ENCODE assay signal across 10 mouse cellular contexts in the genomic region with DNA sequence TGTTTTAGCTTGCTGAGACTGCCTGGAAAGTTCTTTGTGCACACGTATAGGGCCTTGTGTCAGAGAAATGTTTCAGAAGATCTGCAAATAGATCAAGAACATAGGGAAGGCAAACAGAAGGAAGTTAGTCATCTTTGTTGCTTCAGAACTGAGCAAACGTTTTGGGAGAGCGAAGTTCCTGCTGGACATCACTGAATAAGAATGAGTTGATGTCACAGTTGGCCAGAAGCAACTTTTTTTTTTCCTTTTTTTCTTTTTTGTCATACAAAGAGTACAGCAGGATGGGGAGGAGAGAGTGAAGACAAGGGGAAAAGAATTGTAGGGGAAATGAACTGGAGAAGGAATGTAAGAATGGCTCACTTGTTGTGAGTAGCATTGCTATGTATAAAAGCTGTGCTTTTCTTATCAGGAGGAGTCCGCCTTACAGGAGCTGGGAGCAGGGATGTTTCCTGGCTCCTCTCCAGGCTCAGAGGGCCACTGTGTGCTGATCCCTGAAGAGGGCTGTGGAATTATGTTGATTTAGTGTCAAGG. TPM values are rescaled to one million over a fixed set of nuclear protein-coding genes. Genes with fewer than 3 reads are reported as not detected.
DNase-seq lines count a peak whose midpoint lies in the region; ATAC-seq and TF ChIP-seq lines count a peak whose summit lies in the region.
"Had no signal": no experiment of that assay in that cellular context is flagged by ENCODE, and none has a peak within 500 bp of the region (broad histone marks: within the 10 kb centered on the region; RNA-seq: fewer than 3 reads in every experiment).

No protein-coding gene starts in this region.

- H3K4me1 ChIP-seq in hindbrain, postnatal 0 days (ENCODE audit: insufficient read depth, low read length): 0 out of 2 replicates have a peak, but pooled peaks cover 3% of the 10 kb centered on the region
- H3K4me1 ChIP-seq in hindbrain, embryonic 11.5 days (replicated peaks; ENCODE audit: control insufficient read depth, insufficient read depth, low read length): no peaks in the 10 kb centered on the region
- peaks cover 26% of the 10 kb centered on the region for H3K4me1 ChIP-seq in heart, embryonic 16.5 days (ENCODE audit: control insufficient read depth, insufficient read depth, low read length)
- H3K4me1 ChIP-seq: forebrain, embryonic 12.5 days; midbrain, embryonic 12.5 days had no signal

- H3K36me3 ChIP-seq in hindbrain, postnatal 0 days (ENCODE audit: insufficient read depth, low read length): no peaks in the 10 kb centered on the region
- no peaks in the 10 kb centered on the region for H3K36me3 ChIP-seq in hindbrain, embryonic 11.5 days (ENCODE audit: control insufficient read depth, insufficient read depth, low read length)
- no peaks in the 10 kb centered on the region for H3K36me3 ChIP-seq in heart, embryonic 16.5 days (ENCODE audit: control insufficient read depth, insufficient read depth)
- H3K36me3 ChIP-seq in myocyte (ENCODE audit: control insufficient read depth, insufficient read depth): no peaks in the 10 kb centered on the region
- H3K36me3 ChIP-seq: forebrain, embryonic 12.5 days; midbrain, embryonic 12.5 days had no signal

- H3K9ac ChIP-seq in hindbrain, postnatal 0 days (replicated peaks; ENCODE audit: low read length): no peak overlapping the region
- no peak overlapping the region for H3K9ac ChIP-seq in hindbrain, embryonic 11.5 days (ENCODE audit: low read depth, low read length)
- H3K9ac ChIP-seq in heart, embryonic 16.5 days (ENCODE audit: low read length): no peak overlapping the region
- H3K9ac ChIP-seq: forebrain, embryonic 12.5 days; midbrain, embryonic 12.5 days had no signal

- TF ChIP-seq POLR2A in myocyte (IDR thresholded peaks at IDR 0.05; ENCODE audit: insufficient read length, low read depth): no peak

- no peaks in the 10 kb centered on the region for H3K79me2 ChIP-seq in myocyte (ENCODE audit: control insufficient read depth, insufficient read depth)

- no peak overlapping the region for H3ac ChIP-seq in myocyte (ENCODE audit: control insufficient read depth, insufficient read length)

- no peak overlapping the region for H3K27ac ChIP-seq in hindbrain, postnatal 0 days
- H3K27ac ChIP-seq in hindbrain, embryonic 11.5 days (ENCODE audit: low read depth, low read length): no peak overlapping the region
- peak overlapping the region; percentile 66 for H3K27ac ChIP-seq in heart, embryonic 16.5 days (ENCODE audit: low read length)
- H3K27ac ChIP-seq: forebrain, embryonic 12.5 days; midbrain, embryonic 12.5 days had no signal

- 45% methylated on average over 4 of the region's 4 CpGs for WGBS in hindbrain, postnatal 0 days
- WGBS in hindbrain, embryonic 11.5 days: 75% methylated on average over 4 of the region's 4 CpGs
- 20% methylated on average over 4 of the region's 4 CpGs for WGBS in heart, embryonic 16.5 days

- DNase-seq in hindbrain, postnatal 0 days (ENCODE audit: low spot score): no peak
- DNase-seq in hindbrain, embryonic 11.5 days (ENCODE audit: low spot score): no peak
- DNase-seq in adipocyte (ENCODE audit: low spot score): peak; percentile 63
- no peak for DNase-seq in embryo, embryonic 9.5 days (ENCODE audit: extremely low spot score)
- no peak for DNase-seq in retina, postnatal 1 day

- no peak overlapping the region for H3K4me3 ChIP-seq in hindbrain, postnatal 0 days (ENCODE audit: low read length)
- no peak overlapping the region for H3K4me3 ChIP-seq in hindbrain, embryonic 11.5 days (ENCODE audit: low read depth, low read length)
- no peak overlapping the region for H3K4me3 ChIP-seq in heart, embryonic 16.5 days (ENCODE audit: low read length)
- no peak overlapping the region for H3K4me3 ChIP-seq in myocyte
- H3K4me3 ChIP-seq: forebrain, embryonic 12.5 days; midbrain, embryonic 12.5 days had no signal

- H3K27me3 ChIP-seq in hindbrain, postnatal 0 days (ENCODE audit: insufficient read depth, low read length): no peaks in the 10 kb centered on the region
- H3K27me3 ChIP-seq in hindbrain, embryonic 11.5 days (ENCODE audit: control insufficient read depth, insufficient read depth, low read length): no peaks in the 10 kb centered on the region
- H3K27me3 ChIP-seq in heart, embryonic 16.5 days (ENCODE audit: control insufficient read depth, insufficient read depth, low read length): no peaks in the 10 kb centered on the region
- no peaks in the 10 kb centered on the region for H3K27me3 ChIP-seq in myocyte (ENCODE audit: control insufficient read depth, insufficient read depth, insufficient read length)
- H3K27me3 ChIP-seq: forebrain, embryonic 12.5 days; midbrain, embryonic 12.5 days had no signal

- peak; percentile 62; the same call in 1 of the 2 replicates for ATAC-seq in hindbrain, postnatal 0 days
- no peak for ATAC-seq in hindbrain, embryonic 11.5 days (ENCODE audit: low FRiP score)
- ATAC-seq in heart, embryonic 16.5 days (replicated peaks; ENCODE audit: extremely low read depth, insufficient read depth, low FRiP score): peak; percentile 86
- no peak for ATAC-seq in megakaryocyte, adult 5-6 weeks (ENCODE audit: poor library complexity, severe bottlenecking)

- H3K4me2 ChIP-seq in hindbrain, postnatal 0 days (ENCODE audit: low read depth, low read length): no peak overlapping the region
- no peak overlapping the region for H3K4me2 ChIP-seq in hindbrain, embryonic 11.5 days (replicated peaks; ENCODE audit: low read depth, low read length)
- H3K4me2 ChIP-seq in heart, embryonic 16.5 days (ENCODE audit: low read depth, low read length): peak overlapping the region; percentile 42
- peak overlapping the region; percentile 44 for H3K4me2 ChIP-seq in myocyte (ENCODE audit: low read depth)
- H3K4me2 ChIP-seq: forebrain, embryonic 12.5 days; midbrain, embryonic 12.5 days had no signal

- no peaks in the 10 kb centered on the region for H3K9me3 ChIP-seq in hindbrain, postnatal 0 days (ENCODE audit: low read length)
- no peaks in the 10 kb centered on the region for H3K9me3 ChIP-seq in hindbrain, embryonic 11.5 days (ENCODE audit: control insufficient read depth, low read length)
- no peaks in the 10 kb centered on the region for H3K9me3 ChIP-seq in heart, embryonic 16.5 days (replicated peaks; ENCODE audit: control insufficient read depth, low read length)
- H3K9me3 ChIP-seq: forebrain, embryonic 12.5 days; midbrain, embryonic 12.5 days had no signal

- TF ChIP-seq CTCF in hindbrain, postnatal 0 days (IDR thresholded peaks at IDR 0.05; ENCODE audit: low read depth): no peak

TF ChIP-seq in myocyte, 11 proteins besides CTCF, POLR2A, EP300 and RAD21:
- TF ChIP-seq SRF (IDR thresholded peaks at IDR 0.05; ENCODE audit: control insufficient read depth, insufficient read length, low read depth) (no peak), TCF3 (IDR thresholded peaks at IDR 0.05; ENCODE audit: insufficient read length, low read depth) (no peak), USF1 (IDR thresholded peaks at IDR 0.05; ENCODE audit: low read depth) (no peak), MAX (IDR thresholded peaks at IDR 0.05; ENCODE audit: low read depth) (no peak), E2F4 (IDR thresholded peaks at IDR 0.05; ENCODE audit: insufficient read depth) (no peak), TCF12 (IDR thresholded peaks at IDR 0.05; ENCODE audit: insufficient read depth, poor library complexity, severe bottlenecking) (no peak), MYOG (IDR thresholded peaks at IDR 0.05; ENCODE audit: control insufficient read depth in 1 of 3, insufficient read depth in 1 of 3, insufficient read length in 2 of 3, low read depth in 2 of 3) (no peak)

RNA-seq across cellular contexts. Expression of a gene that starts 31.6 kb away (rescaled TPM):
- 52.5 and 71.4 TPM in 2 replicates for total RNA-seq in hindbrain, postnatal 0 days (2014; rRNA removed)
- 39.5 and 41.1 TPM in 2 replicates for polyA plus RNA-seq in hindbrain, postnatal 0 days (2015; fragmentation: Nextera tagmentation; extraction: Ambion mirVana)
- 33.2 and 37.4 TPM in 2 replicates for polyA plus RNA-seq in hindbrain, embryonic 11.5 days (2014; fragmentation: Nextera tagmentation; extraction: Ambion mirVana)
- polyA plus RNA-seq in heart, embryonic 16.5 days (2015; fragmentation: Nextera tagmentation; extraction: Ambion mirVana): 16.9 and 17.5 TPM in 2 replicates
- polyA plus RNA-seq in myocyte (2012; fragmentation: generic; extraction: Trizol): 8.8 TPM
- total RNA-seq in megakaryocyte, adult 5-6 weeks (2015): 13.9 and 15.3 TPM in 2 replicates
- total RNA-seq in megakaryocyte, adult 5-6 weeks (2017): 11.6 and 15.5 TPM in 2 replicates

RNA-seq across cellular contexts. Expression of a gene that starts 38.7 kb away (rescaled TPM):
- total RNA-seq in hindbrain, postnatal 0 days (2014; rRNA removed): 2.2 and 3.8 TPM in 2 replicates
- polyA plus RNA-seq in hindbrain, postnatal 0 days (2015; fragmentation: Nextera tagmentation; extraction: Ambion mirVana): 2.2 and 2.4 TPM in 2 replicates
- polyA plus RNA-seq in hindbrain, embryonic 11.5 days (2014; fragmentation: Nextera tagmentation; extraction: Ambion mirVana): 0.66 and 0.93 TPM in 2 replicates
- 5.8 and 8.0 TPM in 2 replicates for polyA plus RNA-seq in heart, embryonic 16.5 days (2015; fragmentation: Nextera tagmentation; extraction: Ambion mirVana)
- not detected for polyA plus RNA-seq in myocyte (2012; fragmentation: generic; extraction: Trizol)
- total RNA-seq in megakaryocyte, adult 5-6 weeks (2015): 1.6 and 4.0 TPM in 2 replicates
- 0.81 and 1.5 TPM in 2 replicates for total RNA-seq in megakaryocyte, adult 5-6 weeks (2017)

Comparison
In these comparisons a context has a peak if more than half of its experiments do, and no peak if none do; other contexts are left out.
1. ATAC-seq: peak in hindbrain, postnatal 0 days (single experiment) and heart, embryonic 16.5 days (single experiment); none in hindbrain, embryonic 11.5 days (single experiment) and megakaryocyte, adult 5-6 weeks (single experiment).
2. H3K4me2 ChIP-seq: peak in heart, embryonic 16.5 days (single experiment) and myocyte (single experiment); none in hindbrain, postnatal 0 days (single experiment) and hindbrain, embryonic 11.5 days (single experiment).